Mouse (Mus musculus): Measurements from ENCODE around the gene Nisch. TPM values are rescaled to one million over a fixed set of nuclear protein-coding genes. Genes with fewer than 3 reads are reported as not detected.
A peak's percentile ranks its signal among the peaks of the same experiment; 100 is the strongest.

The Nisch gene
- total and polyA plus RNA-seq, 2 experiments = 66.7 to 152 TPM

GRCm38 (mm10) chr14:31140141-31140540, 76.6 kb downstream of the Nisch start:
- Histone ChIP-seq H3K79me2 (ENCODE audit: control insufficient read depth, insufficient read depth, low read length) (no peaks in the 10 kb centered on the region), H3K27ac (replicated peaks; ENCODE audit: insufficient read depth, low read depth, low read length) (no peak overlapping the region), H3K9ac (ENCODE audit: low read depth, low read length) (no peak overlapping the region), H3K4me3 (ENCODE audit: insufficient read depth, low read depth, low read length) (no peak overlapping the region), H3K27me3 (ENCODE audit: control insufficient read depth, insufficient read depth, low read length) (no peaks in the 10 kb centered on the region), H3K36me3 (ENCODE audit: control insufficient read depth, insufficient read depth, low read length) (no peaks in the 10 kb centered on the region), H3K4me1 (ENCODE audit: control insufficient read depth, insufficient read depth, low read length) (no peaks in the 10 kb centered on the region)
- no peak for TF ChIP-seq POLR2A (IDR thresholded peaks at IDR 0.05; ENCODE audit: extremely low read depth, insufficient read depth, low read length)
- DNase-seq (ENCODE audit: extremely low read depth, low read depth, low spot score) = no peak
- WGBS = 82% methylated on average over 15 of the region's 15 CpGs

- Histone ChIP-seq H3K27me3 (ENCODE audit: control insufficient read depth, insufficient read depth, low read length) (no peaks in the 10 kb centered on the region), H3K4me1 (ENCODE audit: control insufficient read depth, insufficient read depth, low read length) (no peaks in the 10 kb centered on the region), H3K27ac (replicated peaks; ENCODE audit: insufficient read depth, low read depth, low read length) (no peak overlapping the region), H3K4me3 (ENCODE audit: insufficient read depth, low read depth, low read length) (no peak overlapping the region), H3K79me2 (ENCODE audit: control insufficient read depth, insufficient read depth, low read length) (no peaks in the 10 kb centered on the region), H3K9ac (ENCODE audit: low read depth, low read length) (no peak overlapping the region), H3K36me3 (ENCODE audit: control insufficient read depth, insufficient read depth, low read length) (no peaks in the 10 kb centered on the region)
- no peak for DNase-seq (ENCODE audit: extremely low read depth, low read depth, low spot score)
- TF ChIP-seq CTCF (IDR thresholded peaks at IDR 0.05; ENCODE audit: low read depth, low read length) (no peak), POLR2A (IDR thresholded peaks at IDR 0.05; ENCODE audit: extremely low read depth, insufficient read depth, low read length) (no peak)
- 77% methylated on average over 12 of the region's 12 CpGs for WGBS
Measured at GRCm38 (mm10) chr14:31139666-31140065, 77.1 kb downstream of the Nisch start.

- TF ChIP-seq POLR2A (IDR thresholded peaks at IDR 0.05; ENCODE audit: extremely low read depth, insufficient read depth, low read length) (no peak), CTCF (IDR thresholded peaks at IDR 0.05; ENCODE audit: low read depth, low read length) (no peak)
- no peaks in the 10 kb centered on the region for H3K36me3 ChIP-seq (ENCODE audit: control insufficient read depth, insufficient read depth, low read length)
- no peak overlapping the region for H3K9ac ChIP-seq (ENCODE audit: low read depth, low read length)
- no peak overlapping the region for H3K27ac ChIP-seq (replicated peaks; ENCODE audit: insufficient read depth, low read depth, low read length)
- 83% methylated on average over 9 of the region's 9 CpGs for WGBS
- no peaks in the 10 kb centered on the region for H3K4me1 ChIP-seq (ENCODE audit: control insufficient read depth, insufficient read depth, low read length)
- no peak for DNase-seq (ENCODE audit: extremely low read depth, low read depth, low spot score)
- H3K79me2 ChIP-seq (ENCODE audit: control insufficient read depth, insufficient read depth, low read length) = no peaks in the 10 kb centered on the region
- no peaks in the 10 kb centered on the region for H3K27me3 ChIP-seq (ENCODE audit: control insufficient read depth, insufficient read depth, low read length)
- no peak overlapping the region for H3K4me3 ChIP-seq (ENCODE audit: insufficient read depth, low read depth, low read length)
Measured at GRCm38 (mm10) chr14:31138897-31139429, 77.8 kb downstream of the Nisch start.

- TF ChIP-seq POLR2A (IDR thresholded peaks at IDR 0.05; ENCODE audit: extremely low read depth, insufficient read depth, low read length) (no peak), CTCF (IDR thresholded peaks at IDR 0.05; ENCODE audit: low read depth, low read length) (no peak)
- Histone ChIP-seq H3K79me2 (ENCODE audit: control insufficient read depth, insufficient read depth, low read length) (no peaks in the 10 kb centered on the region), H3K4me1 (ENCODE audit: control insufficient read depth, insufficient read depth, low read length) (no peaks in the 10 kb centered on the region), H3K4me3 (ENCODE audit: insufficient read depth, low read depth, low read length) (no peak overlapping the region), H3K27ac (replicated peaks; ENCODE audit: insufficient read depth, low read depth, low read length) (no peak overlapping the region), H3K9ac (ENCODE audit: low read depth, low read length) (no peak overlapping the region), H3K36me3 (ENCODE audit: control insufficient read depth, insufficient read depth, low read length) (no peaks in the 10 kb centered on the region), H3K27me3 (ENCODE audit: control insufficient read depth, insufficient read depth, low read length) (no peaks in the 10 kb centered on the region)
- 75% methylated on average over 30 of the region's 35 CpGs for WGBS
- no peak for DNase-seq (ENCODE audit: extremely low read depth, low read depth, low spot score)
Measured at GRCm38 (mm10) chr14:31138219-31138896, 78.4 kb downstream of the Nisch start.

GRCm38 (mm10) chr14:31137791-31138190, 79.0 kb downstream of the Nisch start:
- Histone ChIP-seq H3K4me1 (ENCODE audit: control insufficient read depth, insufficient read depth, low read length) (no peaks in the 10 kb centered on the region), H3K27me3 (ENCODE audit: control insufficient read depth, insufficient read depth, low read length) (no peaks in the 10 kb centered on the region), H3K4me3 (ENCODE audit: insufficient read depth, low read depth, low read length) (no peak overlapping the region), H3K79me2 (ENCODE audit: control insufficient read depth, insufficient read depth, low read length) (no peaks in the 10 kb centered on the region), H3K9ac (ENCODE audit: low read depth, low read length) (no peak overlapping the region), H3K27ac (replicated peaks; ENCODE audit: insufficient read depth, low read depth, low read length) (peak overlapping the region; percentile 38; the same call in 1 of the 2 replicates), H3K36me3 (ENCODE audit: control insufficient read depth, insufficient read depth, low read length) (no peaks in the 10 kb centered on the region)
- DNase-seq (ENCODE audit: extremely low read depth, low read depth, low spot score) = no peak
- TF ChIP-seq CTCF (IDR thresholded peaks at IDR 0.05; ENCODE audit: low read depth, low read length) (no peak), POLR2A (IDR thresholded peaks at IDR 0.05; ENCODE audit: extremely low read depth, insufficient read depth, low read length) (no peak)
- WGBS = 71% methylated on average over 11 of the region's 11 CpGs

GRCm38 (mm10) chr14:31137281-31137595, 79.5 kb downstream of the Nisch start:
- peak overlapping the region; percentile 27 for H3K27ac ChIP-seq (replicated peaks; ENCODE audit: insufficient read depth, low read depth, low read length)
- H3K36me3 ChIP-seq (ENCODE audit: control insufficient read depth, insufficient read depth, low read length) = no peaks in the 10 kb centered on the region
- H3K9ac ChIP-seq (ENCODE audit: low read depth, low read length) = no peak overlapping the region

More at GRCm38 (mm10) chr14:31137281-31137595, 79.5 kb downstream of the Nisch start:
- Histone ChIP-seq H3K79me2 (ENCODE audit: control insufficient read depth, insufficient read depth, low read length) (no peaks in the 10 kb centered on the region), H3K4me3 (ENCODE audit: insufficient read depth, low read depth, low read length) (no peak overlapping the region), H3K4me1 (ENCODE audit: control insufficient read depth, insufficient read depth, low read length) (no peaks in the 10 kb centered on the region), H3K27me3 (ENCODE audit: control insufficient read depth, insufficient read depth, low read length) (no peaks in the 10 kb centered on the region)
- DNase-seq (ENCODE audit: extremely low read depth, low read depth, low spot score) = no peak
- WGBS = 78% methylated on average over 10 of the region's 10 CpGs
- TF ChIP-seq CTCF (IDR thresholded peaks at IDR 0.05; ENCODE audit: low read depth, low read length) (no peak), POLR2A (IDR thresholded peaks at IDR 0.05; ENCODE audit: extremely low read depth, insufficient read depth, low read length) (no peak)

All from liver, adult 2 months (tissue).